Mouse (Mus musculus) cerebellum, adult 2 months (tissue): ENCODE measurements around the gene Gm17175.
"Not testable (repeated sequence)": the region's sequence is repeated elsewhere in the genome, so short reads cannot be mapped to it uniquely, and the experiment has no call there.

Experiments
- CTCF ChIP-seq: fragments of 200-500 bp; IDR thresholded peaks from 2 replicates; pipeline ENCODE4 v1.5.1; 2011; ENCODE audit warnings: low read depth, mild to moderate bottlenecking, control low read depth, low read length, moderate library complexity, borderline replicate concordance; ENCODE audit not compliant: insufficient read depth
- POLR2A ChIP-seq: fragments of 200-500 bp; IDR thresholded peaks from 2 replicates; pipeline ENCODE4 v1.6.1; 2011; ENCODE audit warnings: low read length, control low read depth, borderline replicate concordance; ENCODE audit not compliant: insufficient read depth

- TF ChIP-seq POLR2A, CTCF: not testable (repeated sequence)
These were observed 18.2 kb upstream of the Gm17175 start, which contains the start of gene Gm17174 for GRCm38 (mm10) chr14:51592039-51592438.
